In genomic region chr5:77265671-77266065, GRCm38 (mm10) we compare ENCODE assay signal across 8 mouse cellular contexts. TPM values are rescaled to one million over a fixed set of nuclear protein-coding genes. Genes with fewer than 3 reads are reported as not detected.
DNase-seq lines count a peak whose midpoint lies in the region; ATAC-seq and TF ChIP-seq lines count a peak whose summit lies in the region.

No protein-coding gene starts in this region.

- intact Hi-C loops in heart, postnatal 10 days (cut with DNase I) = no loop called here

- H3K4me3 ChIP-seq in ES-Bruce4 (ENCODE audit: low read depth, low read length) = peak overlapping the region; percentile 97
- H3K4me3 ChIP-seq in brown adipose tissue, adult 24 weeks (ENCODE audit: insufficient read depth, low read depth, low read length) = peak overlapping the region; percentile 94
- H3K4me3 ChIP-seq in forebrain, embryonic 12.5 days (replicated peaks) = peak overlapping the region; percentile 98
- peak overlapping the region; percentile 94 for H3K4me3 ChIP-seq in lung, embryonic 14.5 days (ENCODE audit: low read depth, low read length)
- H3K4me3 ChIP-seq in neural tube, embryonic 15.5 days (replicated peaks) = peak overlapping the region; percentile 72
- H3K4me3 ChIP-seq in thymus, adult 2 months (ENCODE audit: control insufficient read depth, insufficient read depth, low read length) = peak overlapping the region; percentile 95

- under 1% methylated on average over 43 of the region's 53 CpGs for WGBS in forebrain, embryonic 12.5 days
- under 1% methylated on average over 41 of the region's 53 CpGs for WGBS in lung, embryonic 14.5 days
- under 1% methylated on average over 36 of the region's 53 CpGs for WGBS in neural tube, embryonic 15.5 days
- WGBS in thymus, adult 2 months = under 1% methylated on average over 53 of the region's 53 CpGs

- DNase-seq in heart, postnatal 10 days = peak; percentile 79 to 81
- DNase-seq in kidney, postnatal 25 days = peak; percentile 81 to 91
- DNase-seq in lung, embryonic 14.5 days = peak; percentile 84
- peak; percentile 72 for DNase-seq in thymus, adult 2 months

- no peaks in the 10 kb centered on the region for H3K9me3 ChIP-seq in ES-Bruce4 (replicated peaks; ENCODE audit: control insufficient read depth, insufficient read depth, low read length, poor library complexity, severe bottlenecking)
- no peaks in the 10 kb centered on the region for H3K9me3 ChIP-seq in forebrain, embryonic 12.5 days
- H3K9me3 ChIP-seq in lung, embryonic 14.5 days (ENCODE audit: low read depth, low read length) = no peaks in the 10 kb centered on the region
- no peaks in the 10 kb centered on the region for H3K9me3 ChIP-seq in neural tube, embryonic 15.5 days (replicated peaks)

- no peak for TF ChIP-seq EP300 in ES-Bruce4 (IDR thresholded peaks at IDR 0.05; ENCODE audit: insufficient read depth, low read depth, low read length)

- peak; percentile 85 for ATAC-seq in forebrain, embryonic 12.5 days (ENCODE audit: low FRiP score)
- peak; percentile 93 for ATAC-seq in lung, embryonic 14.5 days (ENCODE audit: insufficient read depth)
- ATAC-seq in neural tube, embryonic 15.5 days (ENCODE audit: low FRiP score) = peak; percentile 84

- H3K4me2 ChIP-seq in forebrain, embryonic 12.5 days = peak overlapping the region; percentile 75
- peak overlapping the region; percentile 77 for H3K4me2 ChIP-seq in lung, embryonic 14.5 days
- H3K4me2 ChIP-seq in neural tube, embryonic 15.5 days = peak overlapping the region; percentile 67

- no peak for TF ChIP-seq POLR2A in ES-Bruce4 (IDR thresholded peaks at IDR 0.05; ENCODE audit: insufficient read depth, low read length)
- TF ChIP-seq POLR2A in thymus, adult 2 months (IDR thresholded peaks at IDR 0.05; ENCODE audit: control insufficient read depth, extremely low read depth, insufficient read depth, low read length, poor library complexity) = no peak

- H3K9ac ChIP-seq in ES-Bruce4 (ENCODE audit: low read depth, poor library complexity, severe bottlenecking) = peak overlapping the region; percentile 99
- peak overlapping the region; percentile 95 for H3K9ac ChIP-seq in forebrain, embryonic 12.5 days
- H3K9ac ChIP-seq in lung, embryonic 14.5 days = peak overlapping the region; percentile 94
- peak overlapping the region; percentile 75 for H3K9ac ChIP-seq in neural tube, embryonic 15.5 days (replicated peaks)

- peak overlapping the region; percentile 68 for H3K27ac ChIP-seq in ES-Bruce4 (ENCODE audit: insufficient read depth, low read length)
- H3K27ac ChIP-seq in brown adipose tissue, adult 24 weeks (replicated peaks; ENCODE audit: low read depth, low read length) = peak overlapping the region; percentile 45
- peak overlapping the region; percentile 93 for H3K27ac ChIP-seq in forebrain, embryonic 12.5 days
- peak overlapping the region; percentile 99 for H3K27ac ChIP-seq in lung, embryonic 14.5 days (ENCODE audit: low read depth)
- H3K27ac ChIP-seq in neural tube, embryonic 15.5 days (replicated peaks) = peak overlapping the region; percentile 85
- H3K27ac ChIP-seq in thymus, adult 2 months (ENCODE audit: control insufficient read depth, insufficient read depth, low read length) = no peak overlapping the region

- peaks cover 24% of the 10 kb centered on the region for H3K36me3 ChIP-seq in ES-Bruce4 (ENCODE audit: control insufficient read depth, insufficient read depth, low read length, poor library complexity, severe bottlenecking)
- H3K36me3 ChIP-seq in forebrain, embryonic 12.5 days (replicated peaks) = peaks cover 25% of the 10 kb centered on the region
- peaks cover 29% of the 10 kb centered on the region for H3K36me3 ChIP-seq in lung, embryonic 14.5 days (ENCODE audit: insufficient read depth)
- peaks cover 8% of the 10 kb centered on the region; the same call in 1 of the 2 replicates for H3K36me3 ChIP-seq in neural tube, embryonic 15.5 days
- H3K36me3 ChIP-seq in thymus, adult 2 months (ENCODE audit: control insufficient read depth, insufficient read depth, low read length) = peaks cover 10% of the 10 kb centered on the region

- TF ChIP-seq CTCF in ES-Bruce4 (IDR thresholded peaks at IDR 0.05; ENCODE audit: low read depth, low read length) = no peak
- no peak for TF ChIP-seq CTCF in lung, embryonic 14.5 days (IDR thresholded peaks at IDR 0.05; ENCODE audit: low read depth)
- no peak for TF ChIP-seq CTCF in thymus, adult 2 months (IDR thresholded peaks at IDR 0.05; ENCODE audit: borderline replicate concordance, control insufficient read depth, extremely low read depth, insufficient read depth, low read length, poor library complexity)

- H3K27me3 ChIP-seq in ES-Bruce4 (ENCODE audit: control insufficient read depth, insufficient read depth, low read length, poor library complexity, severe bottlenecking) = no peaks in the 10 kb centered on the region
- peaks cover 11% of the 10 kb centered on the region; the same call in 1 of the 2 replicates for H3K27me3 ChIP-seq in forebrain, embryonic 12.5 days
- H3K27me3 ChIP-seq in lung, embryonic 14.5 days (ENCODE audit: insufficient read depth, low read length) = no peaks in the 10 kb centered on the region
- 0 out of 2 replicates have a peak, but pooled peaks cover 2% of the 10 kb centered on the region for H3K27me3 ChIP-seq in neural tube, embryonic 15.5 days (replicated peaks)
- no peaks in the 10 kb centered on the region for H3K27me3 ChIP-seq in thymus, adult 2 months (ENCODE audit: control insufficient read depth, insufficient read depth, low read length)

- no peaks in the 10 kb centered on the region for H3K4me1 ChIP-seq in ES-Bruce4 (ENCODE audit: control insufficient read depth, insufficient read depth, low read length)
- peaks cover 5% of the 10 kb centered on the region for H3K4me1 ChIP-seq in brown adipose tissue, adult 24 weeks (ENCODE audit: control insufficient read depth, insufficient read depth, insufficient read length, low read length)
- peaks cover 24% of the 10 kb centered on the region for H3K4me1 ChIP-seq in forebrain, embryonic 12.5 days
- peaks cover 6% of the 10 kb centered on the region; the same call in 1 of the 2 replicates for H3K4me1 ChIP-seq in lung, embryonic 14.5 days (ENCODE audit: insufficient read depth)
- peaks cover 16% of the 10 kb centered on the region for H3K4me1 ChIP-seq in neural tube, embryonic 15.5 days
- H3K4me1 ChIP-seq in thymus, adult 2 months (replicated peaks; ENCODE audit: control insufficient read depth, insufficient read depth, low read length) = peaks cover 16% of the 10 kb centered on the region

RNA-seq across cellular contexts. Expression of gene Rest, which starts 0.4 kb away (rescaled TPM):
- 106 and 115 TPM in 2 replicates for polyA plus RNA-seq in ES-Bruce4 (2011; ENCODE audit: insufficient read depth, insufficient read length, low read depth, missing spikeins)
- 7.0 TPM in 2 replicates for polyA plus RNA-seq in brown adipose tissue, adult 24 weeks (2012; ENCODE audit: insufficient read depth, insufficient read length, missing spikeins)
- 19.7 and 22.2 TPM in 2 replicates for polyA plus RNA-seq in forebrain, embryonic 12.5 days (2016; fragmentation: Nextera tagmentation; extraction: Ambion mirVana)
- total RNA-seq in heart, postnatal 10 days (2021) = 10 to 100 TPM; 22.6 to 27.8 TPM
- polyA plus RNA-seq in lung, embryonic 14.5 days (2014; fragmentation: Nextera tagmentation; extraction: Ambion mirVana) = 42.6 and 43.5 TPM in 2 replicates
- polyA plus RNA-seq in neural tube, embryonic 15.5 days (2015; fragmentation: Nextera tagmentation; extraction: Ambion mirVana) = 6.2 and 10.9 TPM in 2 replicates
- 14.0 and 18.4 TPM in 2 replicates for polyA plus RNA-seq in thymus, adult 2 months (2012; rRNA removed)

RNA-seq across cellular contexts. Expression of gene Noa1, which starts 44.2 kb away (rescaled TPM):
- polyA plus RNA-seq in ES-Bruce4 (2011; ENCODE audit: insufficient read depth, insufficient read length, low read depth, missing spikeins) = 17.0 and 22.5 TPM in 2 replicates
- 22.2 and 29.5 TPM in 2 replicates for polyA plus RNA-seq in brown adipose tissue, adult 24 weeks (2012; ENCODE audit: insufficient read depth, insufficient read length, missing spikeins)
- polyA plus RNA-seq in forebrain, embryonic 12.5 days (2016; fragmentation: Nextera tagmentation; extraction: Ambion mirVana) = 36.3 and 37.5 TPM in 2 replicates
- total RNA-seq in heart, postnatal 10 days (2021) = 10 to 100 TPM; 14.4 to 17.0 TPM
- 27.4 and 29.8 TPM in 2 replicates for polyA plus RNA-seq in lung, embryonic 14.5 days (2014; fragmentation: Nextera tagmentation; extraction: Ambion mirVana)
- polyA plus RNA-seq in neural tube, embryonic 15.5 days (2015; fragmentation: Nextera tagmentation; extraction: Ambion mirVana) = 36.0 and 37.2 TPM in 2 replicates
- polyA plus RNA-seq in thymus, adult 2 months (2012; rRNA removed) = 23.1 and 27.9 TPM in 2 replicates

RNA-seq across cellular contexts. Expression of gene Polr2b, which starts 44.3 kb away (rescaled TPM):
- polyA plus RNA-seq in ES-Bruce4 (2011; ENCODE audit: insufficient read depth, insufficient read length, low read depth, missing spikeins) = 238 and 257 TPM in 2 replicates
- polyA plus RNA-seq in brown adipose tissue, adult 24 weeks (2012; ENCODE audit: insufficient read depth, insufficient read length, missing spikeins) = 25.0 and 43.6 TPM in 2 replicates
- 102 and 109 TPM in 2 replicates for polyA plus RNA-seq in forebrain, embryonic 12.5 days (2016; fragmentation: Nextera tagmentation; extraction: Ambion mirVana)
- 10 to 100 TPM; 33.3 to 36.2 TPM for total RNA-seq in heart, postnatal 10 days (2021)
- 73.2 and 74.6 TPM in 2 replicates for polyA plus RNA-seq in lung, embryonic 14.5 days (2014; fragmentation: Nextera tagmentation; extraction: Ambion mirVana)
- 52.2 and 54.0 TPM in 2 replicates for polyA plus RNA-seq in neural tube, embryonic 15.5 days (2015; fragmentation: Nextera tagmentation; extraction: Ambion mirVana)
- 25.8 and 30.4 TPM in 2 replicates for polyA plus RNA-seq in thymus, adult 2 months (2012; rRNA removed)

RNA-seq across cellular contexts. Expression of gene Spink2, which starts 54.4 kb away (rescaled TPM):
- not detected in 2 replicates for polyA plus RNA-seq in ES-Bruce4 (2011; ENCODE audit: insufficient read depth, insufficient read length, low read depth, missing spikeins)
- not detected in 2 replicates for polyA plus RNA-seq in brown adipose tissue, adult 24 weeks (2012; ENCODE audit: insufficient read depth, insufficient read length, missing spikeins)
- 0.73 and 0.75 TPM in 2 replicates for polyA plus RNA-seq in forebrain, embryonic 12.5 days (2016; fragmentation: Nextera tagmentation; extraction: Ambion mirVana)
- total RNA-seq in heart, postnatal 10 days (2021) = under 1 TPM in 1 of 2 experiments, not detected in 1; 0.45 TPM
- 0.32 and 1.3 TPM in 2 replicates for polyA plus RNA-seq in lung, embryonic 14.5 days (2014; fragmentation: Nextera tagmentation; extraction: Ambion mirVana)
- polyA plus RNA-seq in neural tube, embryonic 15.5 days (2015; fragmentation: Nextera tagmentation; extraction: Ambion mirVana) = 2.9 and 3.2 TPM in 2 replicates
- 0.33 and 1.3 TPM in 2 replicates for polyA plus RNA-seq in thymus, adult 2 months (2012; rRNA removed)
